Mouse (Mus musculus) intestine, embryonic 16.5 days (tissue): ENCODE measurements around the gene Hecw2. TPM values are rescaled to one million over a fixed set of nuclear protein-coding genes. Genes with fewer than 3 reads are reported as not detected.

Experiments used
- ATAC-seq: fragments of 200-750 bp; cut with Nextera tagmentation; 2 replicates; pipeline ENCODE4 v1.8.0; 2017; ENCODE audit warnings: moderate TSS enrichment, moderate library complexity
- H3K27ac ChIP-seq: fragments of 300-500 bp; sonication (generic); 2 replicates; pipeline ENCODE4 v1.5.1; 2014; ENCODE audit warnings: mild to moderate bottlenecking, low read length
- H3K27me3 ChIP-seq: fragments of 300-500 bp; sonication (generic); replicated peaks from 2 replicates; pipeline ENCODE4 v1.6.1; 2014; ENCODE audit warnings: low read length, control low read depth, mixed read lengths; ENCODE audit not compliant: control insufficient read depth, insufficient read depth
- H3K36me3 ChIP-seq: fragments of 300-500 bp; sonication (generic); 2 replicates; pipeline ENCODE4 v1.6.1; 2014; ENCODE audit warnings: low read length, control low read depth; ENCODE audit not compliant: control insufficient read depth, insufficient read depth
- H3K4me1 ChIP-seq: fragments of 300-500 bp; sonication (generic); 2 replicates; pipeline ENCODE4 v1.6.1; 2014; ENCODE audit warnings: low read length, control low read depth, mixed read lengths; ENCODE audit not compliant: control insufficient read depth, insufficient read depth
- H3K4me2 ChIP-seq: fragments of 300-500 bp; sonication (generic); 2 replicates; pipeline ENCODE4 v1.6.1; 2014; ENCODE audit warnings: low read depth, low read length, control low read depth
- H3K4me3 ChIP-seq: fragments of 300-500 bp; sonication (generic); 2 replicates; pipeline ENCODE4 v1.5.1; 2014; ENCODE audit warnings: mild to moderate bottlenecking, low read length
- H3K9ac ChIP-seq: fragments of 300-500 bp; sonication (generic); 2 replicates; pipeline ENCODE4 v1.6.1; 2014; ENCODE audit warnings: low read depth, low read length
- H3K9me3 ChIP-seq: fragments of 300-500 bp; sonication (generic); 2 replicates; pipeline ENCODE4 v1.6.1; 2016; ENCODE audit warnings: low read length, control low read depth; ENCODE audit not compliant: control insufficient read depth
- WGBS: fragments of 180-500 bp; shearing (Covaris S2); extraction: QIAGEN DNeasy Blood & Tissue Kit; methylation state at CpG from one replicate; pipeline ENCODE4 v1.1.7; 2014; 5-methylcytosine and 5-hydroxymethylcytosine counted together
- polyA plus RNA-seq: library from polyadenylated mRNA; unstranded; fragments of >200 nt; fragmentation: Nextera tagmentation; extraction: Ambion mirVana; gene quantifications from 2 replicates; pipeline ENCODE4 v1.2.1, GENCODE M21; 2015

The Hecw2 gene
- polyA plus RNA-seq, 1 experiment from 2014 or later, result 0.83 TPM

DNA sequence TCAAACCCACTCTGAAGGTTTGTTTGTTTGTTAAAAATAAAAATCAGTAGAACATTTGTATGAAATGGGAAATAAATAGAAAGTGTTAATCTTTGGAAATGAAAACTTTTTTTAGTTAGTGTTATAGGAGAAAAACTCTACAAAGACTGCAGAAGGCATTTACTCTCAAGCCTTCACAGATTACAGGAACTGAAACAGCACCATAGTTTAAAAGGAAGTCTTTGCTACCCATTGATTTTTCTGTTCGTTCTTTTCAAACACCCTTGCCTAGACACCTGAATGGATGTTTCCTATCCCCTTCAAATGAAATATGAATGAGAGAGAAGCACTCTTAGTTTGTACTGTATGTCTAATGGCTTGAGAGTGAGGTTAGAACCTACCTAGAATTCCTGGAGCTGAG, 126.7 kb downstream of the Hecw2 start:
- 61% methylated on average over 1 of the region's 1 CpGs for WGBS
- Histone ChIP-seq H3K4me1 (no peaks in the 10 kb centered on the region), H3K4me2 (no peak overlapping the region)

DNA sequence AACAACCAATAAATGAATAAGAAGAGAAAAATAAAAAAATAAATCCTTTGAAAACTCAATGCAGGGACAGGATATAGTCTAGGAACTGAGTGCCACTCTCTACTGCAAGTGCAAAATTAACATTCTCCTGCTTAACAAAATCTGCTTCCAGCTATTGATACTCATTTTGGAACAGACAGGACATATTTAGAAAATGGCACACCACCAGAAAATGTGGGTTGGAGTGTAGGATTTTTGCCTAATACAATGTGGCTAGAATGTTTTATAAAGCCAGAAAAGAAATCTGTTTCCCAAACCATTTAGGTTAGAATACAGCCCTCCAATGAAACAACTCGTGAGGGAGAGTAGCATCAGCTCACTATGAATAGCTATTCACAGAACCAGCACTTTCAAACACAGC, 129.5 kb downstream of the Hecw2 start:
- Histone ChIP-seq H3K4me1 (no peaks in the 10 kb centered on the region), H3K4me2 (no peak overlapping the region), H3K27me3 (no peaks in the 10 kb centered on the region), H3K9me3 (no peaks in the 10 kb centered on the region), H3K9ac (no peak overlapping the region), H3K4me3 (no peak overlapping the region), H3K27ac (no peak overlapping the region), H3K36me3 (no peaks in the 10 kb centered on the region)
- ATAC-seq, result no peak
- 73% methylated on average over 1 of the region's 1 CpGs for WGBS

More for the DNA sequence above, 126.7 kb downstream of the Hecw2 start:
- no peak overlapping the region for H3K27ac ChIP-seq
- H3K27me3 ChIP-seq, result no peaks in the 10 kb centered on the region
- no peaks in the 10 kb centered on the region for H3K36me3 ChIP-seq
- H3K4me3 ChIP-seq, result no peak overlapping the region
- no peaks in the 10 kb centered on the region for H3K9me3 ChIP-seq
- no peak for ATAC-seq
- H3K9ac ChIP-seq, result no peak overlapping the region

DNA sequence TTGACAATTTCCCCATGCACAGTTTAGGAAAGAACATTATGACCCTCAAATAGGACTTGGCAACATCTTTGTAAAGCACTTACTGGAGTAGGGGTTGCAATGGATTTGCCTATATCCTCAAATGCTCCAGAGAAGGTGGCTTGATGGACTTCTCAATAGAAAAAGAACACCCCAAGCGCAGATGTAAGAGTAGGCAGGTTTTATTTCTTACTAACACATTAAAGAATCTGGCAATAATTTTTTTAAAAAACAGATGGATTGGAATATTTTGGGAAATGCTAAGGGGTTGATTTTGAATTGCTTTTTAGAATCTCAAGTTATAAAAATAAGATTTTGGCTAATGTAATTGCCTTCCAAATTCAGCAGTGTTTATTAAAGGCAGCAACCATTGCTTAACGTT, 133.9 kb downstream of the Hecw2 start:
- no peak overlapping the region for H3K9ac ChIP-seq
- 90% methylated on average over 2 of the region's 2 CpGs for WGBS
- no peaks in the 10 kb centered on the region for H3K4me1 ChIP-seq
- H3K4me3 ChIP-seq, result no peak overlapping the region
- H3K27me3 ChIP-seq, result no peaks in the 10 kb centered on the region
- H3K36me3 ChIP-seq, result no peaks in the 10 kb centered on the region
- no peak for ATAC-seq
- H3K27ac ChIP-seq, result no peak overlapping the region
- no peak overlapping the region for H3K4me2 ChIP-seq
- H3K9me3 ChIP-seq, result no peaks in the 10 kb centered on the region

DNA sequence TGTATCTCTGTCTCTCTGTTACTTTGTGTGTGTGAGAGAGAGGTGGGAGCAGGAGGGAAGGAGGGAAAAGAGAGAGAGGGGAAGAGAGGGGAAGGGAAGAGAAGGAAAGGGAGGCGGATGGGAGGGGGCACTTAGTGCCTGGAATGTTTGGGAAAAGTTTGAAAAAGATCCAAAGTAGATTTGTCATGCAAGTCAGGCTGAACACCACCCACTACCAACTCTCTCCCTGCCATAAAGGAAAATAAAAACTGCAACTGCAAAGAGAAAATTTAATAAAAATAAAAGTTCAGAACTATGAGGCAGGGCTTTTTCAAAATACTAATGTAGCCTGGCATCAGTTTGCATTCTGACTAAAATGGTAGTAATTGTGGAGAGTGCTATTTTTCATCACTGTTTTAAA, 135.2 kb downstream of the Hecw2 start:
- H3K27me3 ChIP-seq, result no peaks in the 10 kb centered on the region
- H3K4me2 ChIP-seq, result no peak overlapping the region
- no peak for ATAC-seq
- H3K36me3 ChIP-seq, result no peaks in the 10 kb centered on the region
- no peaks in the 10 kb centered on the region for H3K9me3 ChIP-seq
- 62% methylated on average over 1 of the region's 1 CpGs for WGBS
- H3K4me1 ChIP-seq, result no peaks in the 10 kb centered on the region
- no peak overlapping the region for H3K9ac ChIP-seq
- no peak overlapping the region for H3K4me3 ChIP-seq
- H3K27ac ChIP-seq, result no peak overlapping the region

DNA sequence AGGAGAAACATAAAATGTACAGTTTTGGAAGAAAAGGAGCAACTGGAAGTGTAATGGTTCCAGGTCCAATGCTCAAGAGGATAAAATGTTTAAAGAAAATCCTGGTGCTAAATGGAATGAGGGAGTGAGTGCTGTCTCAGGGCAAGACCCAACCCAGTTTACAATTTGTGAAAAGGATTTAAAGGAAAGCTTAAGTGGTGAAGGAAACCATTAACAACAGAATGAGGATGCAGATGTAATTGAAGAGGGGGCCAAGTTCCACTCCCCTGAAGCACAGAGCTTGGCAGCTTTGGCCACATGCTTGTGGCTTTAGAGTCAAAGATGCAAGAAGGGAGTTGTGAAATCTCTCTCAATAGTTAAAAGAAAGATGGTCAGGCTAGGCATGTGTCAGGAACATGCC, 142.2 kb downstream of the Hecw2 start:
- H3K4me1 ChIP-seq, result no peaks in the 10 kb centered on the region
- no peak overlapping the region for H3K4me3 ChIP-seq
- no peak overlapping the region for H3K4me2 ChIP-seq
- no peaks in the 10 kb centered on the region for H3K36me3 ChIP-seq
- no peak for ATAC-seq
- no peak overlapping the region for H3K9ac ChIP-seq
- H3K9me3 ChIP-seq, result no peaks in the 10 kb centered on the region
- no peaks in the 10 kb centered on the region for H3K27me3 ChIP-seq
- H3K27ac ChIP-seq, result no peak overlapping the region

DNA sequence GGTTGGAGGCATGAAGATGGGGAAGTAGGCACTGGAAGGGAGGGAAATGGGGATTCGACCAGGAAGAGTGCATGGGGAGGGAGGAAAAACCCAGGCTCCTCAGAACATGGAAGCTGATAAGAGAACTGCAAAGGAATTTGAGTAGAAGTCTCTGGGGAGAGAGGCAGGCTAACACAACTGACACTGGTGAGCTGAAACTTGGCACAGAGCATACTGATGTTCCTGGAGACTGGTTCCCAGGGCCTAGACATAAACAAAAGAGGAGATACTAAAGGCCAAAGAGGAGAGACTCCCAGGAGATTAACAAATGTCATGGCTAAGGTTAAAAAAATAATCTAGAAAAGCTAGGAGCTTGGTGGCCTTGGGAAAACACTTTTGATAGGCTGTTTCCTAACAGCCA, 148.0 kb downstream of the Hecw2 start:
- WGBS, result 52% methylated on average over 1 of the region's 1 CpGs
- Histone ChIP-seq H3K4me2 (no peak overlapping the region), H3K4me3 (no peak overlapping the region), H3K9me3 (no peaks in the 10 kb centered on the region), H3K4me1 (no peaks in the 10 kb centered on the region), H3K27ac (no peak overlapping the region), H3K9ac (no peak overlapping the region), H3K36me3 (no peaks in the 10 kb centered on the region), H3K27me3 (no peaks in the 10 kb centered on the region)
- ATAC-seq, result no peak

DNA sequence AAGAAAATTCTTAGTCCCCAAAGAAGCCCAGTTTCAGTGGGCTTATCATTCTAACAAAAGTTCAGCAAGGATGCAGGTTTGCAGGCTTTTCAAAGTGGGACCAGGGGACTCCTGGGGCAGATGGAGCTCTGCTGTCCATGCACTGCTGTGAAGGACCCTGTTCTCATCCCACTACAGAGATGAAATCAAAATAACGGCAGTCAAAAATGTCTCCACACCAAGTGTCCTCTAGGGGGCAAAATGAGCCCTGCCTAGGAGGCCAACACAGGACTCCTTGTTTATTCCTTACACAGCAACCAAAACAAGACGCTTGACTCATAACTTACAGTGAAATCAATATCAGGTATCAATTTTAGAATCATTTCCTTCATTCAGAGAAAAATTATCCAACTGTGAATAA, 155.9 kb downstream of the Hecw2 start:
- H3K9me3 ChIP-seq, result no peaks in the 10 kb centered on the region
- H3K4me3 ChIP-seq, result no peak overlapping the region
- no peak overlapping the region for H3K27ac ChIP-seq
- H3K36me3 ChIP-seq, result no peaks in the 10 kb centered on the region
- no peaks in the 10 kb centered on the region for H3K4me1 ChIP-seq
- no peak for ATAC-seq
- no peak overlapping the region for H3K9ac ChIP-seq
- WGBS, result 52% methylated on average over 2 of the region's 2 CpGs
- no peaks in the 10 kb centered on the region for H3K27me3 ChIP-seq
- no peak overlapping the region for H3K4me2 ChIP-seq

DNA sequence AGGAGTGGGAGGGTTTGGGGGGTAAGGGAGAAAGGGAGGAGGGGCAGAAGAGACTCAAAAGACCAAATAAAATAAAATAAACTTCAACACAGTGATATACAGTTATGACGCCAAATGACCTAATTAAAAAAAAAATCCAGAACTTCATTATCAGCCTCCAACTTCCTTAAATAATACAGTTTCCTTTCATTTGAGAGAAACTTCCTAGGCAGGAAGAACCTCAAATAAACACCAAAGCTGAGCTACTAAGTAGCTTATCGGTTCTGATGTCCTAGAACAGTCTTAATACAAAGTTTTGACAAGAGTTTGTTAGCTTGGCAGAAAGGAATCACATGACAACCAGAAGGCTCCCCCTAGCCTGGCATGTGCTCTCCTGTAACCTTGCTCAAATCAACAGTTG, 177.3 kb downstream of the Hecw2 start:
- no peak overlapping the region for H3K9ac ChIP-seq
- WGBS, result 59% methylated on average over 2 of the region's 2 CpGs
- no peak overlapping the region for H3K27ac ChIP-seq
- no peaks in the 10 kb centered on the region for H3K36me3 ChIP-seq
- no peaks in the 10 kb centered on the region for H3K27me3 ChIP-seq
- ATAC-seq, result no peak
- H3K4me3 ChIP-seq, result no peak overlapping the region
- no peaks in the 10 kb centered on the region for H3K9me3 ChIP-seq
- no peaks in the 10 kb centered on the region for H3K4me1 ChIP-seq
- no peak overlapping the region for H3K4me2 ChIP-seq

DNA sequence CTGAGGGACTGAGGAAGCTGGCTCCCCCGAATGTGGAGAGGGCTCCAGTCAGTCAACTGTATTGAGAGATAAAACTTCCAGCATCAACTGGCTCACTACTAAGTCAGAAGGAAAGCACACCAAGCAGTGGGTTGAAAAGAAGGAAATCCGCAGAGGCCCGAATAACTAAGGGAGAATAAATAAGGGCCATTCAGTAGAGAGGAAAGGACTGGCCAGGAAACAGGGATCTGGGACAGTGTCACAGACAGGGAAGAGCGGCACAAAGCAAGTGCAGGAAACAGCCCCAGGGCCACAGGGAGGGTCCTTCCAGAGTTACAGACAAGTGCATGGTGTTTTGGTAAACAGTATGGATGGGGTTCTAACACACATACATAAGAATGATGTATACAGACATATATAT, 179.2 kb downstream of the Hecw2 start:
- Histone ChIP-seq H3K36me3 (no peaks in the 10 kb centered on the region), H3K4me2 (no peak overlapping the region), H3K9ac (no peak overlapping the region), H3K27ac (no peak overlapping the region), H3K4me3 (no peak overlapping the region), H3K9me3 (no peaks in the 10 kb centered on the region), H3K27me3 (no peaks in the 10 kb centered on the region), H3K4me1 (no peaks in the 10 kb centered on the region)
- no peak for ATAC-seq
- 64% methylated on average over 4 of the region's 4 CpGs for WGBS

DNA sequence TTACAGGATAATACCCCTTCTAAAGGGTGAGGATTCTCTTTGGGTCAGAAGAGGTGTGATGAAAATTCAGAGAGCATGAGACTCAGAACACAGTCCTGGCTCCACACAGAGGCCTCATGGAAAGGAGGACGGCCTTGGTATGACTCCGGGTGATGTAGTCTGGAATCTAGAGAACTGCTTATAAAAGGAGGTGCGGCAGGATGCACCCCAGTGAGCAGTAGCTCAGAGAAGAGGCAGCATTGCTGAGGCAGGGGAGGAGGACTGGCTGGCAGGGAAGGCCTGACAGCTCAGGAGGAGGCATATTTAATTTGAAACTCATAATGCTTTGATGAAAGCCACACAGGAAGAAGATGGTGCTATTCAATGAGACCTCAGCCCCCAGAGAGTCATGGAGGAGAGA, 182.6 kb downstream of the Hecw2 start:
- WGBS, result 74% methylated on average over 3 of the region's 3 CpGs
- no peaks in the 10 kb centered on the region for H3K27me3 ChIP-seq
- no peak overlapping the region for H3K27ac ChIP-seq
- H3K4me3 ChIP-seq, result no peak overlapping the region
- no peaks in the 10 kb centered on the region for H3K4me1 ChIP-seq
- no peaks in the 10 kb centered on the region for H3K36me3 ChIP-seq
- H3K9ac ChIP-seq, result no peak overlapping the region
- H3K4me2 ChIP-seq, result no peak overlapping the region
- no peak for ATAC-seq
- H3K9me3 ChIP-seq, result no peaks in the 10 kb centered on the region
